ENCODE assay signal across 8 mouse cellular contexts in the genomic region with DNA sequence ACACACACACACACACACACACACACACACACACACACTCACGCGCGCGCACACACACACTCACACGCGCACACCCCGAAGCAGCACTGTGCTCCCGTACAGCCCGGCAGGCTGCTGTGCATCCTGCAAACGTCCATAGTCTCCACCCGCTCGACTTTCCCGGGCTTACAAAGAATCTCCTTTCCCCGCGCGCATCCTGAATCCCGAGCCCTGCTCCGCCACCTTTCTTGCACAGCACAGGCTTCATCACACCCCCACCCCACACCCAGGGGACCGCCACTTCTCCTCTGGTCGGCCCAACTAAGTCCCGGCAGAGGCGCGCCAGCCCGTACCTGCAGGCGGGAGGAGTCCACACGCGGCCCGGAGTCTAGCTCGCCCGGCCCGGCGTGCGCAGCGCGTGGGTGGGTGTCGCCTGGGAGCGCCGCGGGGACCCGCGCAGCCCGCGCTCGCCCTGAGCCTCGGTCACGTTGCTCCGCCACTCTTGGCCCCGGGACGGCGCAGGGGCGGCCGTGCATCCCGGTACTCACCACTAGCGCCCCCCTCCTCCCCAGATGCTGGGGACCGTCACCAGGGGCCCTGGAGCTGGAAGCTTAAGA.
DNase-seq lines count a peak whose midpoint lies in the region; ATAC-seq and TF ChIP-seq lines count a peak whose summit lies in the region.

No protein-coding gene starts in this region.

- peak; percentile 69 for TF ChIP-seq CTCF in C2C12 (IDR thresholded peaks at IDR 0.05; ENCODE audit: control insufficient read depth, insufficient read depth, insufficient read length)
- 0 out of 2 replicates have a peak, but pooled peaks have one; percentile 6 for TF ChIP-seq CTCF in heart, adult 2 months (IDR thresholded peaks at IDR 0.05)
- peak; percentile 6; the same call in 1 of the 2 replicates for TF ChIP-seq CTCF in kidney, postnatal 0 days (IDR thresholded peaks at IDR 0.05; ENCODE audit: low read depth)

- H3K79me2 ChIP-seq in C2C12 (ENCODE audit: control insufficient read depth, insufficient read depth): peaks cover 8% of the 10 kb centered on the region
- no peaks in the 10 kb centered on the region for H3K79me2 ChIP-seq in heart, adult 2 months (replicated peaks; ENCODE audit: control insufficient read depth, insufficient read depth, low read length)

- peak overlapping the region; percentile 77 for H3ac ChIP-seq in C2C12 (ENCODE audit: control insufficient read depth, insufficient read length, low read depth)

- peak overlapping the region; percentile 91 for H3K9ac ChIP-seq in embryonic facial prominence, embryonic 11.5 days (replicated peaks; ENCODE audit: low read length)
- peak overlapping the region; percentile 64 for H3K9ac ChIP-seq in heart, adult 2 months (ENCODE audit: low read depth, low read length)
- peak overlapping the region; percentile 81 for H3K9ac ChIP-seq in kidney, postnatal 0 days (ENCODE audit: low read depth, low read length)
- H3K9ac ChIP-seq in liver, embryonic 11.5 days (ENCODE audit: low read depth, low read length): peak overlapping the region; percentile 55; the same call in 1 of the 2 replicates

- peak overlapping the region; percentile 50 for H3K4me3 ChIP-seq in C2C12 (ENCODE audit: insufficient read depth, poor library complexity, severe bottlenecking)
- H3K4me3 ChIP-seq in embryonic facial prominence, embryonic 11.5 days (ENCODE audit: low read depth, low read length): peak overlapping the region; percentile 81
- peak overlapping the region; percentile 53 for H3K4me3 ChIP-seq in heart, adult 2 months
- H3K4me3 ChIP-seq in kidney, postnatal 0 days (replicated peaks; ENCODE audit: low read depth, low read length): peak overlapping the region; percentile 80
- peak overlapping the region; percentile 67 for H3K4me3 ChIP-seq in liver, embryonic 11.5 days (ENCODE audit: low read depth, low read length)

- peak overlapping the region; percentile 99 for H3K27ac ChIP-seq in embryonic facial prominence, embryonic 11.5 days (replicated peaks; ENCODE audit: low read depth, low read length)
- H3K27ac ChIP-seq in heart, adult 2 months: no peak overlapping the region
- H3K27ac ChIP-seq in kidney, postnatal 0 days: peak overlapping the region; percentile 90
- H3K27ac ChIP-seq in liver, embryonic 11.5 days (ENCODE audit: low read depth, low read length): peak overlapping the region; percentile 88

- no peaks in the 10 kb centered on the region for H3K4me1 ChIP-seq in embryonic facial prominence, embryonic 11.5 days (ENCODE audit: control insufficient read depth, insufficient read depth, low read length)
- no peaks in the 10 kb centered on the region for H3K4me1 ChIP-seq in heart, adult 2 months (ENCODE audit: control insufficient read depth, insufficient read depth, low read length)
- H3K4me1 ChIP-seq in kidney, postnatal 0 days (replicated peaks; ENCODE audit: insufficient read depth, low read length): no peaks in the 10 kb centered on the region; the same call in 1 of the 2 replicates
- H3K4me1 ChIP-seq in liver, embryonic 11.5 days (replicated peaks; ENCODE audit: control insufficient read depth, insufficient read depth, low read length): no peaks in the 10 kb centered on the region; the same call in 1 of the 2 replicates

- H3K27me3 ChIP-seq in C2C12 (ENCODE audit: control insufficient read depth, insufficient read depth, insufficient read length): no peaks in the 10 kb centered on the region
- no peaks in the 10 kb centered on the region for H3K27me3 ChIP-seq in embryonic facial prominence, embryonic 11.5 days (ENCODE audit: control insufficient read depth, insufficient read depth, low read length)
- peaks cover 10% of the 10 kb centered on the region for H3K27me3 ChIP-seq in heart, adult 2 months (ENCODE audit: control insufficient read depth, insufficient read depth, low read length)
- 0 out of 2 replicates have a peak, but pooled peaks cover 3% of the 10 kb centered on the region for H3K27me3 ChIP-seq in kidney, postnatal 0 days (ENCODE audit: insufficient read depth, low read length)
- H3K27me3 ChIP-seq in liver, embryonic 11.5 days (replicated peaks; ENCODE audit: control insufficient read depth, insufficient read depth, low read length): peaks cover 25% of the 10 kb centered on the region

- peak; percentile 72 for DNase-seq in adrenal gland, adult 2 months
- peak; percentile 80 for DNase-seq in embryonic facial prominence, embryonic 11.5 days (ENCODE audit: low spot score)
- DNase-seq in heart, adult 2 months: peak; percentile 34 to 53
- peak; percentile 71 for DNase-seq in kidney, postnatal 0 days (ENCODE audit: low spot score)
- peak; percentile 75 for DNase-seq in liver, embryonic 11.5 days (ENCODE audit: low spot score)
- DNase-seq in retina, postnatal 1 day: peak; percentile 81
- DNase-seq in B cell, adult 2 months: no peak

- intact Hi-C loops in heart, adult 2 months (cut with DNase I): loop anchor here (10.0 kb wide), 1 partner anchor 129 kb away; no protein-coding TSS in a partner anchor

- no peaks in the 10 kb centered on the region for H3K9me3 ChIP-seq in embryonic facial prominence, embryonic 11.5 days (replicated peaks; ENCODE audit: control insufficient read depth, low read length)
- no peaks in the 10 kb centered on the region for H3K9me3 ChIP-seq in kidney, postnatal 0 days (replicated peaks; ENCODE audit: low read length)
- H3K9me3 ChIP-seq in liver, embryonic 11.5 days (ENCODE audit: control insufficient read depth, low read length): no peaks in the 10 kb centered on the region

- TF ChIP-seq POLR2A in heart, adult 2 months (IDR thresholded peaks at IDR 0.05; ENCODE audit: insufficient read depth, low read depth, low read length): no peak

- ATAC-seq in embryonic facial prominence, embryonic 11.5 days (replicated peaks; ENCODE audit: insufficient number of reproducible peaks, low FRiP score, low TSS enrichment, low read depth): peak; percentile 93
- peak; percentile 76 for ATAC-seq in kidney, postnatal 0 days (replicated peaks; ENCODE audit: low FRiP score, low read depth)
- peak; percentile 70 for ATAC-seq in liver, embryonic 11.5 days (replicated peaks; ENCODE audit: low FRiP score)

- peak overlapping the region; percentile 72 for H3K4me2 ChIP-seq in embryonic facial prominence, embryonic 11.5 days (ENCODE audit: low read depth, low read length)
- H3K4me2 ChIP-seq in kidney, postnatal 0 days (ENCODE audit: low read length): peak overlapping the region; percentile 92
- peak overlapping the region; percentile 72 for H3K4me2 ChIP-seq in liver, embryonic 11.5 days

- WGBS in embryonic facial prominence, embryonic 11.5 days: 0% methylated on average over 51 of the region's 55 CpGs
- WGBS in heart, adult 2 months: 1% methylated on average over 55 of the region's 55 CpGs
- WGBS in kidney, postnatal 0 days: under 1% methylated on average over 55 of the region's 55 CpGs
- WGBS in liver, embryonic 11.5 days: under 1% methylated on average over 55 of the region's 55 CpGs

- no peaks in the 10 kb centered on the region for H3K36me3 ChIP-seq in C2C12 (ENCODE audit: control insufficient read depth, insufficient read depth)
- no peaks in the 10 kb centered on the region for H3K36me3 ChIP-seq in embryonic facial prominence, embryonic 11.5 days (replicated peaks; ENCODE audit: control insufficient read depth, insufficient read depth, low read depth, low read length)
- no peaks in the 10 kb centered on the region for H3K36me3 ChIP-seq in heart, adult 2 months (ENCODE audit: control insufficient read depth, insufficient read depth, low read length)
- no peaks in the 10 kb centered on the region for H3K36me3 ChIP-seq in kidney, postnatal 0 days (ENCODE audit: insufficient read depth, low read length)
- no peaks in the 10 kb centered on the region for H3K36me3 ChIP-seq in liver, embryonic 11.5 days (ENCODE audit: control insufficient read depth, insufficient read depth, low read length)

- no peak for TF ChIP-seq EP300 in heart, adult 2 months (IDR thresholded peaks at IDR 0.05; ENCODE audit: insufficient read depth, low read depth, low read length)

- H3K79me3 ChIP-seq in C2C12 (ENCODE audit: low read depth): no peaks in the 10 kb centered on the region

TF ChIP-seq in C2C12, 6 proteins besides CTCF, POLR2A, EP300 and RAD21:
- TF ChIP-seq MAX (IDR thresholded peaks at IDR 0.05) (no peak), CEBPB (IDR thresholded peaks at IDR 0.05; ENCODE audit: low read depth) (no peak), MYOD1 (IDR thresholded peaks at IDR 0.05; ENCODE audit: control insufficient read depth, insufficient read length, low read depth) (no peak), MYOG (IDR thresholded peaks at IDR 0.05; ENCODE audit: control insufficient read depth, extremely low read depth, insufficient read length) (no peak)

Comparison
In these comparisons a context has a peak if more than half of its experiments do, and no peak if none do; other contexts are left out.
1. CTCF ChIP-seq: peak in every context shown above with its lines; median percentile 69 in C2C12; 6 in heart, adult 2 months; 6 in kidney, postnatal 0 days.
2. DNase-seq: peak in adrenal gland, adult 2 months (single experiment), embryonic facial prominence, embryonic 11.5 days (single experiment), heart, adult 2 months (2 of 2), kidney, postnatal 0 days (single experiment), liver, embryonic 11.5 days (single experiment) and retina, postnatal 1 day (single experiment); none in B cell, adult 2 months (0 of 2).
3. Peak in every context shown above with its lines, with median percentiles within 50 percentile points of each other: H3K4me3 ChIP-seq, ATAC-seq, H3K4me2 ChIP-seq and H3K9ac ChIP-seq.